Mouse (Mus musculus) thymus, postnatal 14 days (tissue): Measurements from ENCODE around the gene Anp32b.

Source experiments
- DNase-seq: peaks from one replicate; pipeline ENCODE4 v3.0.0; 2021

The Anp32b gene

GRCm38 (mm10) chr4:46506801-46507610, 56.3 kb downstream of the Anp32b start:
- DNase-seq = peak; percentile 93

GRCm38 (mm10) chr4:46507736-46508460, 57.2 kb downstream of the Anp32b start:
- peak; percentile 92 for DNase-seq

DNA sequence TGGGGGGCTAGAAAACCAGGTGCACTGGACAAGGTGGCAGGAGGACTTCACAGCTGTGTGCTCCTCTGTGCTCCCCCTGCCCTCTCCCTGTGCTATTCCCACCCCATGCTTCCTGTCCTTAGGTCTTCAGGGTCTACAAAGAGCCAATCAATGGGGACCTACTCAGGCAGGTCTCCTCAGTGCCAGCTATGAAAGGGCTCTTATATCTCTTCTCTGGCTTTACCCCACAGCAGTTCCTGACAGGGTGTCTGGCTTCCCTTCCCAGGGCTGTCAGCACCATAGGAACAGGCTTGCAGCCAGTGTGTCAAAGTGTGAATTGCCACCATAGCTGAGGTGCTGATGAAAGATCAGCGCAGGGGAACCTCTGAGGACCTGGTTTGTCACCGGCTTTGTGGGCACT, 69.8 kb downstream of the Anp32b start:
- no peak for DNase-seq

GRCm38 (mm10) chr4:46521457-46521856, 70.8 kb downstream of the Anp32b start:
- DNase-seq = no peak
